ENCODE assay signal across 8 mouse cellular contexts in genomic region chr11:115603128-115603475, GRCm38 (mm10). TPM values are rescaled to one million over a fixed set of nuclear protein-coding genes. Genes with fewer than 3 reads are reported as not detected.
A peak's percentile ranks its signal among the peaks of the same experiment; 100 is the strongest.
DNase-seq lines count a peak whose midpoint lies in the region; ATAC-seq lines count a peak whose summit lies in the region.

No protein-coding gene starts in this region.

- no peak for ATAC-seq in kidney, embryonic 15.5 days (replicated peaks; ENCODE audit: low FRiP score)
- ATAC-seq in hindbrain, embryonic 15.5 days (ENCODE audit: low FRiP score, low read depth) = no peak
- no peak for ATAC-seq in midbrain, embryonic 15.5 days (replicated peaks)

- peaks cover 46% of the 10 kb centered on the region for H3K36me3 ChIP-seq in kidney, embryonic 15.5 days
- peaks cover 29% of the 10 kb centered on the region for H3K36me3 ChIP-seq in hindbrain, embryonic 15.5 days
- peaks cover 14% of the 10 kb centered on the region; the same call in 1 of the 2 replicates for H3K36me3 ChIP-seq in midbrain, embryonic 15.5 days (replicated peaks)

- no peaks in the 10 kb centered on the region for H3K9me3 ChIP-seq in kidney, embryonic 15.5 days (replicated peaks)
- H3K9me3 ChIP-seq in hindbrain, embryonic 15.5 days = no peaks in the 10 kb centered on the region
- H3K9me3 ChIP-seq in midbrain, embryonic 15.5 days = no peaks in the 10 kb centered on the region

- WGBS in kidney, embryonic 15.5 days = 3% methylated on average over 15 of the region's 15 CpGs
- 5% methylated on average over 15 of the region's 15 CpGs for WGBS in hindbrain, embryonic 15.5 days
- 5% methylated on average over 15 of the region's 15 CpGs for WGBS in midbrain, embryonic 15.5 days

- no peaks in the 10 kb centered on the region for H3K27me3 ChIP-seq in kidney, embryonic 15.5 days
- H3K27me3 ChIP-seq in hindbrain, embryonic 15.5 days = no peaks in the 10 kb centered on the region
- H3K27me3 ChIP-seq in midbrain, embryonic 15.5 days (replicated peaks) = no peaks in the 10 kb centered on the region

- H3K4me1 ChIP-seq in kidney, embryonic 15.5 days = peaks cover 40% of the 10 kb centered on the region
- H3K4me1 ChIP-seq in brown adipose tissue, adult 24 weeks (ENCODE audit: control insufficient read depth, insufficient read depth, insufficient read length, low read length) = peaks cover 11% of the 10 kb centered on the region
- peaks cover 31% of the 10 kb centered on the region for H3K4me1 ChIP-seq in hindbrain, embryonic 15.5 days (replicated peaks)
- peaks cover 29% of the 10 kb centered on the region for H3K4me1 ChIP-seq in midbrain, embryonic 15.5 days

- no peak for DNase-seq in kidney, adult 8-10 months
- DNase-seq in adipocyte (ENCODE audit: low spot score) = no peak
- no peak for DNase-seq in B cell, adult 2 months
- no peak for DNase-seq in layer of hippocampus, adult 9-10 months (ENCODE audit: low spot score)

- H3K4me3 ChIP-seq in kidney, embryonic 15.5 days (replicated peaks) = peak overlapping the region; percentile 88
- H3K4me3 ChIP-seq in brown adipose tissue, adult 24 weeks (ENCODE audit: insufficient read depth, low read depth, low read length) = peak overlapping the region; percentile 88
- H3K4me3 ChIP-seq in hindbrain, embryonic 15.5 days = peak overlapping the region; percentile 72
- H3K4me3 ChIP-seq in midbrain, embryonic 15.5 days = peak overlapping the region; percentile 81

- peak overlapping the region; percentile 98 for H3K9ac ChIP-seq in kidney, embryonic 15.5 days
- peak overlapping the region; percentile 82 for H3K9ac ChIP-seq in hindbrain, embryonic 15.5 days
- H3K9ac ChIP-seq in midbrain, embryonic 15.5 days = peak overlapping the region; percentile 89

- peak overlapping the region; percentile 95 for H3K27ac ChIP-seq in kidney, embryonic 15.5 days
- H3K27ac ChIP-seq in brown adipose tissue, adult 24 weeks (replicated peaks; ENCODE audit: low read depth, low read length) = peak overlapping the region; percentile 40
- peak overlapping the region; percentile 97 for H3K27ac ChIP-seq in hindbrain, embryonic 15.5 days (replicated peaks)
- H3K27ac ChIP-seq in midbrain, embryonic 15.5 days = peak overlapping the region; percentile 94

- peak overlapping the region; percentile 85 for H3K4me2 ChIP-seq in kidney, embryonic 15.5 days
- H3K4me2 ChIP-seq in hindbrain, embryonic 15.5 days = peak overlapping the region; percentile 80
- peak overlapping the region; percentile 81 for H3K4me2 ChIP-seq in midbrain, embryonic 15.5 days

RNA-seq across cellular contexts. Expression of gene Mrps7, which starts 0.6 kb away (rescaled TPM):
- polyA plus RNA-seq in kidney, embryonic 15.5 days (2015; fragmentation: Nextera tagmentation; extraction: Ambion mirVana) = 102 and 103 TPM in 2 replicates
- polyA plus RNA-seq in brown adipose tissue, adult 24 weeks (2012; ENCODE audit: insufficient read depth, insufficient read length, missing spikeins) = 106 and 138 TPM in 2 replicates
- polyA plus RNA-seq in hindbrain, embryonic 15.5 days (2015; fragmentation: Nextera tagmentation; extraction: Ambion mirVana) = 73.6 and 79.8 TPM in 2 replicates
- polyA plus RNA-seq in midbrain, embryonic 15.5 days (2015; fragmentation: Nextera tagmentation; extraction: Ambion mirVana) = 70.0 and 74.3 TPM in 2 replicates

RNA-seq across cellular contexts. Expression of gene Gga3, which starts 0.7 kb away (rescaled TPM):
- polyA plus RNA-seq in kidney, embryonic 15.5 days (2015; fragmentation: Nextera tagmentation; extraction: Ambion mirVana) = 18.5 and 20.7 TPM in 2 replicates
- 4.2 and 6.5 TPM in 2 replicates for polyA plus RNA-seq in brown adipose tissue, adult 24 weeks (2012; ENCODE audit: insufficient read depth, insufficient read length, missing spikeins)
- polyA plus RNA-seq in hindbrain, embryonic 15.5 days (2015; fragmentation: Nextera tagmentation; extraction: Ambion mirVana) = 35.8 and 38.1 TPM in 2 replicates
- 37.5 and 38.1 TPM in 2 replicates for polyA plus RNA-seq in midbrain, embryonic 15.5 days (2015; fragmentation: Nextera tagmentation; extraction: Ambion mirVana)

RNA-seq across cellular contexts. Expression of gene Mif4gd, which starts 9.7 kb away (rescaled TPM):
- polyA plus RNA-seq in kidney, embryonic 15.5 days (2015; fragmentation: Nextera tagmentation; extraction: Ambion mirVana) = 35.8 and 37.6 TPM in 2 replicates
- 120 and 127 TPM in 2 replicates for polyA plus RNA-seq in brown adipose tissue, adult 24 weeks (2012; ENCODE audit: insufficient read depth, insufficient read length, missing spikeins)
- 12.2 and 13.9 TPM in 2 replicates for polyA plus RNA-seq in hindbrain, embryonic 15.5 days (2015; fragmentation: Nextera tagmentation; extraction: Ambion mirVana)
- 11.2 and 12.9 TPM in 2 replicates for polyA plus RNA-seq in midbrain, embryonic 15.5 days (2015; fragmentation: Nextera tagmentation; extraction: Ambion mirVana)

RNA-seq across cellular contexts. Expression of gene Slc25a19, which starts 25.0 kb away (rescaled TPM):
- polyA plus RNA-seq in kidney, embryonic 15.5 days (2015; fragmentation: Nextera tagmentation; extraction: Ambion mirVana) = 45.8 and 48.3 TPM in 2 replicates
- 392 and 520 TPM in 2 replicates for polyA plus RNA-seq in brown adipose tissue, adult 24 weeks (2012; ENCODE audit: insufficient read depth, insufficient read length, missing spikeins)
- 43.6 and 47.1 TPM in 2 replicates for polyA plus RNA-seq in hindbrain, embryonic 15.5 days (2015; fragmentation: Nextera tagmentation; extraction: Ambion mirVana)
- 43.5 and 44.5 TPM in 2 replicates for polyA plus RNA-seq in midbrain, embryonic 15.5 days (2015; fragmentation: Nextera tagmentation; extraction: Ambion mirVana)

RNA-seq across cellular contexts. Expression of gene Nup85, which starts 38.9 kb away (rescaled TPM):
- polyA plus RNA-seq in kidney, embryonic 15.5 days (2015; fragmentation: Nextera tagmentation; extraction: Ambion mirVana) = 174 and 190 TPM in 2 replicates
- polyA plus RNA-seq in brown adipose tissue, adult 24 weeks (2012; ENCODE audit: insufficient read depth, insufficient read length, missing spikeins) = 12.4 and 15.7 TPM in 2 replicates
- 95.4 and 108 TPM in 2 replicates for polyA plus RNA-seq in hindbrain, embryonic 15.5 days (2015; fragmentation: Nextera tagmentation; extraction: Ambion mirVana)
- 106 and 118 TPM in 2 replicates for polyA plus RNA-seq in midbrain, embryonic 15.5 days (2015; fragmentation: Nextera tagmentation; extraction: Ambion mirVana)

Comparison
In these comparisons a context has a peak if more than half of its experiments do, and no peak if none do; other contexts are left out.
1. H3K27ac ChIP-seq: peak in every context shown above with its lines; median percentile 97 in hindbrain, embryonic 15.5 days; 95 in kidney, embryonic 15.5 days; 94 in midbrain, embryonic 15.5 days; 40 in brown adipose tissue, adult 24 weeks.